Mouse (Mus musculus) layer of hippocampus, postnatal 36 days (tissue): Measurements from ENCODE around the gene Ddah2. TPM values are rescaled to one million over a fixed set of nuclear protein-coding genes. Genes with fewer than 3 reads are reported as not detected.
A peak's percentile ranks its signal among the peaks of the same experiment; 100 is the strongest.
"Not testable (repeated sequence)": the region's sequence is repeated elsewhere in the genome, so short reads cannot be mapped to it uniquely, and the experiment has no call there.

Experiments used
- DNase-seq, 2 experiments: peaks; one replicate each; pipeline ENCODE4 v3.0.0; 2022
- total RNA-seq, 2 experiments: library from RNA; stranded (reverse); gene quantifications; 2 replicates each; pipeline ENCODE4 v1.2.3; 2021

Ddah2 gene
- total RNA-seq, 2 experiments from 2014 or later = 16.0 to 18.0 TPM

- peak; percentile 37 to 70 for DNase-seq
Observed at GRCm38 (mm10) chr17:35027277-35028068, 31.4 kb upstream of the Ddah2 start, which contains the start of gene Sapcd1. Sapcd1 (minus strand) TSS chr17:35028016.

GRCm38 (mm10) chr17:35028315-35028714, 30.5 kb upstream of the Ddah2 start:
- no peak for DNase-seq

GRCm38 (mm10) chr17:35029691-35030532, 28.9 kb upstream of the Ddah2 start:
- DNase-seq = no peak

DNA sequence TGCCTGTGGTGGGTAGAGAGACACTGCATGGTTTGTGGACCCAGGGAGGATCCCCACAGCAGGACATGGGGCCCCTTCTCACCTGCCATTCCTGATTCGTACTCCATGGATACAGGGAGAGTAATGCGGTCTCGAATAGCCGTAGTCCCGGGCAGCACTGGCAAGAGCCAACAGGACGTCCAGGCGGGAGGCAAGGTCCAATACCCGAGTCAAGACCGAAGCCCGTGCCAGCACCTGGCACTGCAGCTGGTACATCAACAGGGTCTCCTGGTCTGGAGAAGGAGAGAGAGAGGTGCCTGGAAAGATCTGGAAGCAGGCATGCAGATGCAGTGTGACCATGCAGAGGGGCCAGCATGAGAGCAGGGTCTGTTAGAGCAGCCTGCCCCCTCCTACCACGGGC, 27.6 kb upstream of the Ddah2 start:
- DNase-seq = no peak

DNA sequence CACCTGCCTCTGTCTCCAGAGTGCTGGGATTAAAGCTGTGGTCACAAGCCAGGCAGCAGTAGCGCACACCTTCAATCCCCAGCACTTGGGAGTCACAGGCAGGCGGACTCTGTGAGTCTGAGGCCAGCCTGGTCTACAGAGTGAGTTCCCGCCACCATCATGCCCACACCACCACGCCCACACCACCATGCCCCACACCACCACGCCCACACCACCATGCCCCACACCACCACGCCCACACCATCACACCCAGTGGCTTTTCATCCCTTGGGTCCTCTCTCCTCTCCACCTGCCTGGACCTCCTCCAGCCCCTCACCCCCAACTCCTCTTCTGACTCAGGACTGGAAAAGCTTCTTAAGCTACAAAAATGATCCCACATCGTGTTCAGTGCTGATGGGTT, 27.0 kb upstream of the Ddah2 start:
- no peak for DNase-seq

GRCm38 (mm10) chr17:35032323-35032870, 26.4 kb upstream of the Ddah2 start:
- DNase-seq = no peak

- DNase-seq = not testable (repeated sequence)
Observed at GRCm38 (mm10) chr17:35033703-35034102, 25.1 kb upstream of the Ddah2 start.

GRCm38 (mm10) chr17:35034896-35035295, 23.9 kb upstream of the Ddah2 start:
- no peak for DNase-seq

GRCm38 (mm10) chr17:35039121-35039873, 19.5 kb upstream of the Ddah2 start:
- peak in 1 of 2 experiments; percentile 41 for DNase-seq

DNA sequence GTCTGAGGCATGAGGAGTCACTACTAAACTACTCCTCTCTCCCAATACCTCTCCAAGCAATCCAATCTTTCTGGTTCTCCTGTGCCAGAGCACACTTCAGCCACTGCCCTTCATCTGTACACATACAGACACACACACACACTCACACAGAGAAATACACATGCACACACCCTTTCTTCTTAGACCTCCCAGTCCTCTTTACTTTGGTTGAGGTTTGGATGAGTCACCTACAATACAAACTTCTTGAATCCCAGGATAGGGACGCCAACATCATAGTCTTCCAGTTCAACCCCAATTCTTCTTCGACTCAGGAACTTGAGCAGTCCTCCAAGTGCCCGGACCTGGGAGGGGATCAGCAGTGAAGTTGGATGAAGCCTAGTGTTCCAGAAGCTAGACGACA, 15.0 kb upstream of the Ddah2 start:
- DNase-seq = no peak

- DNase-seq = no peak
Observed at GRCm38 (mm10) chr17:35044904-35045806, 13.7 kb upstream of the Ddah2 start.

GRCm38 (mm10) chr17:35045807-35046680, 12.8 kb upstream of the Ddah2 start:
- no peak for DNase-seq

- peak; percentile 87 to 92 for DNase-seq
Observed at GRCm38 (mm10) chr17:35046681-35047455, 12.0 kb upstream of the Ddah2 start, which contains the start of gene Msh5. Msh5 (minus strand) TSS chr17:35046745.

GRCm38 (mm10) chr17:35047688-35048087, 11.1 kb upstream of the Ddah2 start:
- DNase-seq = no peak

DNA sequence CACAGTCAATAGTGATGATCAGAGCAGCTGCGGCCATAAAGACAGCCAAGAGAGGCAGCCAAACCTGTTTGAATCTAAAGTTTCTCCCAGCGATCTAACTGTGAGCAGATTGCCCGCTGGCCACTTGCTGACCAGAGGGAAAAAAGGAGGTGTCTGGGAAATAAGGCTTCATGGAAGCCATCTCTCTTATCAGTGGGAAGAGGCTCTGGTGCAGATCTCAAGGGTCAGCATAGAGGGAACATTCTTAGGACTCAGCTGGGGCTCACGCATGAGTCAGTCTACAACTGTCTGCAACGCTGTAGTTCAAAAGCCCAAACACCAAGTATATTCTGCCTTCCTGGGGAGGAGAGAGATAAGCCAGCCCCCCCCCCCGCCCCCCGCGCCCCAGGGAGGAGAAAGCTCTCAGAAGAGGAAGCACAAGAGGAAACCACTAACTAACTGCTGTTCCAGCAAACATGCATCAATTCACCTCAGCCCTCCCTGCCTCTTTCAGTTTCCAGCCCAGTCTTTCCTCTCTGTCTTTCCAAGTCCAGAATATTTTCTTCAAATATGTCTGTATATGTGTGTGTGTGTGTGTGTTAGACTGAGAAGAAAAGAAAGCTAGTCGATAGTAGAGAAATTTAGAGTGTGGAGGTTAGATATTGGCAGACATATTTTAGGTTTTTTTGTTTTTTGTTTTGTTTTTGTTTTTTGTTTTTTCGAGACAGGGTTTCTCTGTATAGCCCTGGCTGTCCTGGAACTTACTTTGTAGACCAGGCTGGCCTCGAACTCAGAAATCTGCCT, 10.5 kb upstream of the Ddah2 start:
- DNase-seq = no peak

GRCm38 (mm10) chr17:35048932-35049440, 9.8 kb upstream of the Ddah2 start:
- DNase-seq = no peak

DNA sequence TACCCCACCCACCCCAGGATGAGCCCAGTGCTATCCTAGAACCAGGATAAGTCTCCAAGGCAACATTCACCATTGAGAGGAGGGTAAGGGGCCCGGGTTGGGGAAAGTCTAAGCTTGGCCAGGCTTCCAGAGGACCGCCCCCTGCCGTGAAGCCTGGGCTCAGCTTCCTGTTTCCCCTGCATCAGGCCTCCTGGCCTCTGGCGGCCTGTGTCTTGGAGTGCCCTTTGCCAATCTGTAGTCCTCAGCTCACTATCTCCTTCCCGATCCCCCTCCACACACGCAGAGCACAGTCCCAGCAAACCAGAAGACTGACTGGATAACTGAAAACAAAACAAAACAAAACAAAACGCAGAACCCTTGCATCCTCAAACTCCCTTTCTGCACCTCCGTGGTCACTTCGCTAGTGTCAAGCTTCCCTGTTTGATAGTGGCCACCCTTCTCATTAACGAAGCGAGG, 9.2 kb upstream of the Ddah2 start, which contains the start of gene Clic1:
Clic1 (plus strand) TSS at position 406 of the 456 bp plus-strand sequence.
- no peak for DNase-seq

DNA sequence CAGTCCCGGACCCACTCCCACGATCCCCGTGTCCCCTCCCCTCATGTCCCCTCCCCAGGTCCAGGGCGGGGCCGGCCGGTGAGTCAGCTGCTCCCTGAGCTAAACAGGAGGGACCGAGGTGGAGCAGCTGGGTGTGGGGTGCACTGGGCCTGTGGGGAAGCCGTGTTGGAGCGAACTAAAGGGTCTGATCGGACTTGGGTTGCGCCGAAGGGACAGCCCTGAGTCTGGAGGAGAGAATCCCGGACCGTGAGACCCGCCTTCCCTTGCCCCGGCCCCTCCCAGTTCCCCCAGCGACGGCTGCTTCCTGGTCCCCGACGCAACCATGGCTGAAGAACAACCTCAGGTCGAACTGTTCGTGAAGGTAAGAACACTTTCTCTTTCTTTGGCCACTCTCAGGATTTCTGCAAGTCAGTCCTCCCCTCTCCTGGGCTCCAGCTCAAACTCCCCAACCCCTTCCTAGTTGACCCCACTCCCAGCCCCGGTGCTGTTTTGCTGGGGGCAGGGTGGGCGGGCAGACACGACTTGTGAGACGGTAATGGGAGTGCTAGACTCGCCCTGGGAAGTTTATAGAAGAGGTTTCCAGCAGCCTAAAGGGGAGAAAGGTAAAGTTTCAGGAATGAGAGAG, 8.6 kb upstream of the Ddah2 start:
- no peak for DNase-seq
